Mouse (Mus musculus) T-helper 1 cell (primary cell): ENCODE data around the gene Tab1.
"Not testable (repeated sequence)": the region's sequence is repeated elsewhere in the genome, so short reads cannot be mapped to it uniquely, and the experiment has no call there.

Experiments used
- in situ Hi-C: fragments of 300-600 bp; cut with MboI, MseI; formaldehyde crosslinking; loops from one replicate; pipeline ENCODE4 v1.15.1; 2025; ENCODE audit warnings: high pct_unique_total_duplicates

Tab1 gene

GRCm38 (mm10) chr15:80102495-80102894 is 30.4 kb upstream of the Tab1 start:
- in situ Hi-C loops: no loop called here

GRCm38 (mm10) chr15:80105490-80106410 is 27.2 kb upstream of the Tab1 start:
- in situ Hi-C loops: no loop called here

- in situ Hi-C loops: no loop called here
Measured at GRCm38 (mm10) chr15:80107143-80107542, 25.8 kb upstream of the Tab1 start.

GRCm38 (mm10) chr15:80107575-80107974 is 25.4 kb upstream of the Tab1 start:
- in situ Hi-C loops: no loop called here

- in situ Hi-C loops: no loop called here
Measured at GRCm38 (mm10) chr15:80111436-80111835, 21.5 kb upstream of the Tab1 start.

GRCm38 (mm10) chr15:80112499-80112898 is 20.4 kb upstream of the Tab1 start:
- in situ Hi-C loops: no loop called here

- in situ Hi-C loops: no loop called here
Measured at GRCm38 (mm10) chr15:80114414-80114813, 18.5 kb upstream of the Tab1 start.

- in situ Hi-C loops: no loop called here
Measured at GRCm38 (mm10) chr15:80115256-80115655, 17.7 kb upstream of the Tab1 start.

- in situ Hi-C loops: no loop called here
Measured at GRCm38 (mm10) chr15:80115866-80116794, 16.8 kb upstream of the Tab1 start.

GRCm38 (mm10) chr15:80117154-80117553 is 15.8 kb upstream of the Tab1 start:
- in situ Hi-C loops: no loop called here

- in situ Hi-C loops: no loop called here
Measured at GRCm38 (mm10) chr15:80119076-80119475, 13.9 kb upstream of the Tab1 start.

GRCm38 (mm10) chr15:80121721-80122325 is 11.1 kb upstream of the Tab1 start:
- in situ Hi-C loops: no loop called here

- in situ Hi-C loops: not testable (repeated sequence)
Measured at GRCm38 (mm10) chr15:80122431-80122830, 10.5 kb upstream of the Tab1 start.

- in situ Hi-C loops: no loop called here
Measured at GRCm38 (mm10) chr15:80124651-80125050, 8.3 kb upstream of the Tab1 start.

GRCm38 (mm10) chr15:80127191-80127590 is 5.7 kb upstream of the Tab1 start:
- in situ Hi-C loops: no loop called here

- in situ Hi-C loops: loop anchor here (5.0 kb wide), 1 partner anchor 87 kb away; no protein-coding TSS in a partner anchor
Measured at GRCm38 (mm10) chr15:80129982-80130381, 2.9 kb upstream of the Tab1 start.

- in situ Hi-C loops: loop anchor here (5.0 kb wide), 1 partner anchor 87 kb away; no protein-coding TSS in a partner anchor
Measured at GRCm38 (mm10) chr15:80130689-80131088, 2.2 kb upstream of the Tab1 start.

- in situ Hi-C loops: loop anchor here (5.0 kb wide), 1 partner anchor 86 kb away; no protein-coding TSS in a partner anchor
Measured at GRCm38 (mm10) chr15:80131421-80131820, 1.5 kb upstream of the Tab1 start.

GRCm38 (mm10) chr15:80132452-80132851 is 475 bp upstream of the Tab1 start:
- in situ Hi-C loops: loop anchor here (5.0 kb wide), 1 partner anchor 85 kb away; no protein-coding TSS in a partner anchor

GRCm38 (mm10) chr15:80133682-80134449 is 939 bp downstream of the Tab1 start:
- in situ Hi-C loops: loop anchor here (5.0 kb wide), 1 partner anchor 83 kb away; no protein-coding TSS in a partner anchor

- in situ Hi-C loops: loop anchor here (5.0 kb wide), 1 partner anchor 83 kb away; no protein-coding TSS in a partner anchor
Measured at GRCm38 (mm10) chr15:80134450-80134847, 1.5 kb downstream of the Tab1 start.
